Mouse (Mus musculus) ES-E14 (cell line): ENCODE measurements around the gene Ncaph2. TPM values are rescaled to one million over a fixed set of nuclear protein-coding genes. Genes with fewer than 3 reads are reported as not detected.

Experiments used
- DNase-seq: peaks from one replicate; pipeline ENCODE4 v3.0.0-alpha.2; 2013; ENCODE audit warnings: low read depth, low spot score
- H3K27ac ChIP-seq: 2 replicates; pipeline ENCODE4 v1.5.1; 2012; ENCODE audit warnings: low read depth, mild to moderate bottlenecking, low read length, moderate library complexity, mixed read lengths; ENCODE audit not compliant: poor library complexity, insufficient read depth, severe bottlenecking
- H3K36me3 ChIP-seq: 2 replicates; pipeline ENCODE4 v1.6.1; 2012; ENCODE audit warnings: mild to moderate bottlenecking, low read length, moderate library complexity, mixed read lengths; ENCODE audit not compliant: control insufficient read depth, poor library complexity, insufficient read depth, severe bottlenecking
- H3K4me1 ChIP-seq, 2 experiments: fragments of 150-350 bp in 1 of 2; sonication (generic) in 1 of 2; 2 replicates each; pipeline ENCODE4 v1.6.1; 2012; ENCODE audit warnings: low read length in 2 of 2, mild to moderate bottlenecking in 1 of 2, mixed read lengths in 1 of 2; ENCODE audit not compliant: control insufficient read depth in 2 of 2, insufficient read depth in 2 of 2, poor library complexity in 1 of 2
- H3K4me3 ChIP-seq, 2 experiments: fragments of 150-350 bp in 1 of 2; sonication (generic) in 1 of 2; 2 replicates each; pipeline ENCODE4 v1.5.1; 2012; ENCODE audit warnings: low read length in 2 of 2, low read depth in 1 of 2, mild to moderate bottlenecking in 1 of 2, mixed read lengths in 1 of 2; ENCODE audit not compliant: insufficient read depth in 1 of 2, poor library complexity in 1 of 2, severe bottlenecking in 1 of 2
- H3K9ac ChIP-seq: 2 replicates; pipeline ENCODE4 v1.6.1; 2012; ENCODE audit warnings: low read depth, mild to moderate bottlenecking, low read length, mixed read lengths; ENCODE audit not compliant: poor library complexity, insufficient read depth, severe bottlenecking
- H3K9me3 ChIP-seq: fragments of 150-350 bp; sonication (generic); 2 replicates; pipeline ENCODE4 v1.6.1; 2012; ENCODE audit warnings: low read depth, mild to moderate bottlenecking, low read length; ENCODE audit not compliant: control insufficient read depth, insufficient read depth
- CHD2 ChIP-seq: IDR thresholded peaks from 2 replicates; pipeline ENCODE4 v1.6.1; 2014; ENCODE audit warnings: mild to moderate bottlenecking, low read depth, low read length, inconsistent platforms
- HCFC1 ChIP-seq: IDR thresholded peaks from 2 replicates; pipeline ENCODE4 v1.6.1; 2012; ENCODE audit warnings: low read length, inconsistent platforms, borderline replicate concordance; ENCODE audit not compliant: insufficient read depth
- MAFK ChIP-seq: IDR thresholded peaks from 2 replicates; pipeline ENCODE4 v1.6.1; 2014; ENCODE audit warnings: mild to moderate bottlenecking, low read depth, low read length, inconsistent platforms; ENCODE audit not compliant: insufficient read depth
- ZC3H11A ChIP-seq: IDR thresholded peaks from 2 replicates; pipeline ENCODE4 v1.6.1; 2012; ENCODE audit warnings: low read depth, mild to moderate bottlenecking, inconsistent platforms, low read length, borderline replicate concordance
- ZNF384 ChIP-seq: IDR thresholded peaks from 2 replicates; pipeline ENCODE4 v1.6.1; 2012; ENCODE audit warnings: low read depth, low read length, inconsistent platforms
- in situ Hi-C, 2 experiments: fragments of 600-800 bp; cut with MboI; formaldehyde crosslinking; loops; one replicate each; pipeline ENCODE4 v1.15.1; 2025; ENCODE audit warnings: low sequenced_read_pairs in 2 of 2, inconsistent platforms in 1 of 2; ENCODE audit not compliant: unreplicated experiment in 2 of 2
- total RNA-seq: library from RNA; depleted of rRNA; stranded (reverse); fragments of 300-350 nt; gene quantifications from 2 replicates; pipeline ENCODE4 v1.2.3, GENCODE M21; 2012; rRNA removed

The Ncaph2 gene
- total RNA-seq, 1 experiment: 205 TPM

- no peak within 1 kb of the TSS for H3K27ac ChIP-seq
Measured at GRCm38 (mm10) chr15:89410118-89410517, 54.6 kb downstream of the Ncaph2 start, which contains the start of gene Syce3. Gene Syce3 (minus strand): TSS chr15:89410503.

DNA sequence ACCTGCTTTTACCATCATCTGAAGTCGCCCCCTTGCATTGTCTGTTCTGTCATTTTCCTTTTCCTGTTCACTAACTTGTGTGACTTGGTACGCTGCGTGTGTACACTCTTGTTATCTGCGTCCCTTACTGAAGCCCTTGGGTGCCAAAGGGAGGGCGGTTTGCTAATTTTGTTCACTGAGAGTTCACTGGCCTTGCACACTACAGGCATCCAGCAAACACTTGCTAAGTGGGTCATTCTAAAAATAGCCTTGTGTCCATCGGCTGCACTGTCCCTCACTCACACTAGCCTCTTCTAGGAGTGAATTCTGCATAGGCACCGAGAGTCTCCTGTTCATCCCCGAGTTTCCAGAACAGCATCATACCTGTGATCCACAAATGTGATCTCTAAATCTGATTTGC lies 59.8 kb downstream of the Ncaph2 start:
- TF ChIP-seq HCFC1 (no peak), CHD2 (no peak), ZNF384 (no peak), MAFK (no peak), ZC3H11A (no peak)
- H3K4me1 ChIP-seq: peaks cover 0 to 4% of the 10 kb centered on the region in 2 experiments; a peak in 2 of 4 replicates
- in situ Hi-C loops: no loop called here
- DNase-seq: no peak
- H3K9me3 ChIP-seq: no peaks in the 10 kb centered on the region
- peaks cover 3% of the 10 kb centered on the region; the same call in 1 of the 2 replicates for H3K36me3 ChIP-seq
- no peak overlapping the region for H3K9ac ChIP-seq
- no peak overlapping the region for H3K4me3 ChIP-seq
- H3K27ac ChIP-seq: no peak overlapping the region

More at GRCm38 (mm10) chr15:89410118-89410517, 54.6 kb downstream of the Ncaph2 start, which contains the start of gene Syce3:
- Histone ChIP-seq H3K36me3 (no peaks in the 10 kb centered on the region), H3K4me1 (peaks cover 0 to 7% of the 10 kb centered on the region in 2 experiments; a peak in 1 of 4 replicates), H3K9ac (no peak within 1 kb of the TSS), H3K4me3 (peak within 1 kb of the TSS in 1 of 2 experiments; percentile 7; a peak in 1 of 4 replicates), H3K9me3 (no peaks in the 10 kb centered on the region)
- TF ChIP-seq MAFK (no peak), ZC3H11A (no peak), ZNF384 (no peak), HCFC1 (no peak), CHD2 (no peak)
- in situ Hi-C loops: no loop called here
- peak; percentile 58 for DNase-seq

GRCm38 (mm10) chr15:89421938-89422337 lies 66.4 kb downstream of the Ncaph2 start:
- Histone ChIP-seq H3K36me3 (peaks cover 7% of the 10 kb centered on the region; the same call in 1 of the 2 replicates), H3K27ac (no peak overlapping the region), H3K9me3 (no peaks in the 10 kb centered on the region), H3K4me3 (no peak overlapping the region), H3K9ac (no peak overlapping the region), H3K4me1 (peaks cover 2 to 7% of the 10 kb centered on the region in 2 experiments; a peak in 3 of 4 replicates)
- no peak for TF ChIP-seq CHD2
- no peak for TF ChIP-seq ZC3H11A
- TF ChIP-seq MAFK: no peak
- TF ChIP-seq ZNF384: no peak
- TF ChIP-seq HCFC1: no peak
- in situ Hi-C loops: no loop called here
- DNase-seq: no peak

Other genes starting within 250 kb of the Ncaph2 start
- gene Tubgcp6, start 232.6 kb upstream of the Ncaph2 start, total RNA-seq: 37.3 and 45.0 TPM in 2 replicates
- gene Hdac10, start 227.0 kb upstream of the Ncaph2 start, total RNA-seq: 7.4 and 11.4 TPM in 2 replicates
- 8.1 and 10.6 TPM in 2 replicates for gene Mapk12, start 215.0 kb upstream of the Ncaph2 start, total RNA-seq
- gene Mapk11, start 206.1 kb upstream of the Ncaph2 start, total RNA-seq: 6.6 and 12.7 TPM in 2 replicates
- gene Plxnb2, start 174.9 kb upstream of the Ncaph2 start, total RNA-seq: 116 and 178 TPM in 2 replicates
- 14.4 and 24.7 TPM in 2 replicates for gene Dennd6b, start 159.2 kb upstream of the Ncaph2 start, total RNA-seq
- gene Ppp6r2, start 144.2 kb upstream of the Ncaph2 start, total RNA-seq: 8.6 and 9.2 TPM in 2 replicates
- 134 and 169 TPM in 2 replicates for gene Sbf1, start 40.4 kb upstream of the Ncaph2 start, total RNA-seq
- 4.6 and 7.8 TPM in 2 replicates for gene Adm2, start 33.0 kb upstream of the Ncaph2 start, total RNA-seq
- 0.54 TPM in 1 of 2 replicates, not detected in the other for gene Miox, start 21.3 kb upstream of the Ncaph2 start, total RNA-seq
- 44.8 and 45.3 TPM in 2 replicates for gene Lmf2, start 60 bp upstream of the Ncaph2 start, total RNA-seq
- gene Sco2, start 18.1 kb downstream of the Ncaph2 start, total RNA-seq: 46.4 and 50.8 TPM in 2 replicates
- gene Tymp, start 21.3 kb downstream of the Ncaph2 start, total RNA-seq: 0.94 and 1.1 TPM in 2 replicates
- 0.37 TPM in 1 of 2 replicates, not detected in the other for gene Odf3b, start 23.6 kb downstream of the Ncaph2 start, total RNA-seq
- 0.11 and 0.13 TPM in 2 replicates for gene Klhdc7b, start 29.2 kb downstream of the Ncaph2 start, total RNA-seq
- gene Syce3, start 54.8 kb downstream of the Ncaph2 start, total RNA-seq: 4.5 and 12.4 TPM in 2 replicates
- 2.7 and 5.9 TPM in 2 replicates for gene Cpt1b, start 70.1 kb downstream of the Ncaph2 start, total RNA-seq
- 1.5 and 2.0 TPM in 2 replicates for gene C730034F03Rik, start 73.9 kb downstream of the Ncaph2 start, total RNA-seq
- 0.36 TPM in 1 of 2 replicates, not detected in the other for gene Gm44502, start 74.0 kb downstream of the Ncaph2 start, total RNA-seq
- 29.0 and 42.6 TPM in 2 replicates for gene Chkb, start 74.2 kb downstream of the Ncaph2 start, total RNA-seq
- 4.6 and 7.8 TPM in 2 replicates for gene Mapk8ip2, start 98.2 kb downstream of the Ncaph2 start, total RNA-seq
- gene Arsa, start 121.7 kb downstream of the Ncaph2 start, total RNA-seq: 11.7 and 15.2 TPM in 2 replicates
- gene Shank3, start 143.9 kb downstream of the Ncaph2 start, total RNA-seq: 6.4 and 6.7 TPM in 2 replicates
- 0.21 TPM in 1 of 2 replicates, not detected in the other for gene Acr, start 212.6 kb downstream of the Ncaph2 start, total RNA-seq
- gene Rabl2, start 236.2 kb downstream of the Ncaph2 start, total RNA-seq: 4.1 and 8.3 TPM in 2 replicates